Mouse (Mus musculus): ENCODE data around the gene Galnt18.

DNA sequence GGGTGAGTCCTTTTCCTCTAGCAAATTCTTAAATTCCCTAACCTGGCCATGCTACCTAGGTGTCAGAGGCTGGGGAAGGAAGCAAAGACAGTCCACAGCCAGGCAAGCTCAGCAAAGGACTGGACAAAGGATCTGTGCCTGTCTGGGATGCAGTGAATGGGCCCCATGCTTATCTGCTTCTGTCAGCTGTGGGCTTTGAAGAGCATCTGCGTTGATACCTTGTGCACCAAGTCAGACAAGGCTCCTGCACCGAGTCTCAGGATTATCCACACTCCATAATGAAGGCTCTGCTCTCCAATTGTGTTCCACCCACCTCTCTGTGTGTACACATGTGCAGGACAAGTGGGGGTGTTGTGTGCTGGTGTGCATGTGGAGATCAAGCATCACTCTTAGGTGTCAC lies 153.5 kb downstream of the Galnt18 start:
- no peak for TF ChIP-seq CTCF (IDR thresholded peaks at IDR 0.05; ENCODE audit: low read depth)
- no peak for TF ChIP-seq EP300 (IDR thresholded peaks at IDR 0.05; ENCODE audit: low read depth)

Data from liver, embryonic 14.5 days (tissue).